Mouse (Mus musculus) T-helper 1 cell (primary cell): Measurements from ENCODE around the gene Arl8b.

ENCODE experiments used
- in situ Hi-C: fragments of 300-600 bp; cut with MboI, MseI; formaldehyde crosslinking; loops from one replicate; pipeline ENCODE4 v1.15.1; 2025; ENCODE audit warnings: high pct_unique_total_duplicates

Arl8b gene

GRCm38 (mm10) chr6:108784056-108784455 lies 1.2 kb downstream of the Arl8b start:
- in situ Hi-C loops = loop anchor here (25.0 kb wide), 1 partner anchor 1997 kb away; no protein-coding TSS in a partner anchor

- in situ Hi-C loops = loop anchor here (25.0 kb wide), 1 partner anchor 1997 kb away; no protein-coding TSS in a partner anchor
These were observed 1.9 kb downstream of the Arl8b start for GRCm38 (mm10) chr6:108784796-108785195.

GRCm38 (mm10) chr6:108785551-108785950 lies 2.7 kb downstream of the Arl8b start:
- in situ Hi-C loops = loop anchor here (25.0 kb wide), 1 partner anchor 1998 kb away; no protein-coding TSS in a partner anchor

GRCm38 (mm10) chr6:108791498-108791897 lies 8.6 kb downstream of the Arl8b start:
- in situ Hi-C loops = loop anchor here (25.0 kb wide), 1 partner anchor 2004 kb away; no protein-coding TSS in a partner anchor

GRCm38 (mm10) chr6:108795912-108796311 lies 13.0 kb downstream of the Arl8b start:
- in situ Hi-C loops = loop anchor here (25.0 kb wide), 1 partner anchor 2009 kb away; no protein-coding TSS in a partner anchor

- in situ Hi-C loops = loop anchor here (25.0 kb wide), 1 partner anchor 2009 kb away; no protein-coding TSS in a partner anchor
These were observed 13.8 kb downstream of the Arl8b start for GRCm38 (mm10) chr6:108796706-108797105.

GRCm38 (mm10) chr6:108805194-108805593 lies 22.3 kb downstream of the Arl8b start:
- in situ Hi-C loops = no loop called here

- in situ Hi-C loops = no loop called here
These were observed 23.0 kb downstream of the Arl8b start for GRCm38 (mm10) chr6:108805871-108806270.

GRCm38 (mm10) chr6:108807446-108807845 lies 24.5 kb downstream of the Arl8b start:
- in situ Hi-C loops = no loop called here

- in situ Hi-C loops = no loop called here
These were observed 25.9 kb downstream of the Arl8b start for GRCm38 (mm10) chr6:108808786-108809185.

- in situ Hi-C loops = no loop called here
These were observed 27.3 kb downstream of the Arl8b start for GRCm38 (mm10) chr6:108810237-108810636.

- in situ Hi-C loops = no loop called here
These were observed 29.2 kb downstream of the Arl8b start for GRCm38 (mm10) chr6:108812134-108812533.

GRCm38 (mm10) chr6:108817510-108817909 lies 34.6 kb downstream of the Arl8b start:
- in situ Hi-C loops = no loop called here

GRCm38 (mm10) chr6:108824816-108825545 lies 42.1 kb downstream of the Arl8b start:
- in situ Hi-C loops = no loop called here

GRCm38 (mm10) chr6:108826070-108826469 lies 43.2 kb downstream of the Arl8b start:
- in situ Hi-C loops = no loop called here

GRCm38 (mm10) chr6:108827336-108827920 lies 44.5 kb downstream of the Arl8b start:
- in situ Hi-C loops = no loop called here

GRCm38 (mm10) chr6:108828234-108828868 lies 45.5 kb downstream of the Arl8b start, which contains the start of gene Edem1:
Edem1 (plus strand) TSS chr6:108828641.
- in situ Hi-C loops = no loop called here

GRCm38 (mm10) chr6:108828872-108829271 lies 46.0 kb downstream of the Arl8b start:
- in situ Hi-C loops = no loop called here

GRCm38 (mm10) chr6:108829386-108830370 lies 46.8 kb downstream of the Arl8b start:
- in situ Hi-C loops = no loop called here

GRCm38 (mm10) chr6:108832170-108832569 lies 49.3 kb downstream of the Arl8b start:
- in situ Hi-C loops = no loop called here

- in situ Hi-C loops = no loop called here
These were observed 50.1 kb downstream of the Arl8b start for GRCm38 (mm10) chr6:108832989-108833388.
